Mouse (Mus musculus) kidney, adult 9 months (tissue): Measurements from ENCODE around the gene Kmt2d.
"Not testable (repeated sequence)": the region's sequence is repeated elsewhere in the genome, so short reads cannot be mapped to it uniquely, and the experiment has no call there.

Source experiments
- DNase-seq: peaks from one replicate; pipeline ENCODE4 v3.0.0; 2022

The Kmt2d gene

GRCm38 (mm10) chr15:98871070-98871915 lies at the start of gene Kmt2d:
Kmt2d (minus strand) TSS chr15:98871204.
- no peak for DNase-seq

- DNase-seq: not testable (repeated sequence)
Measured at GRCm38 (mm10) chr15:98918499-98918895, 47.5 kb upstream of the Kmt2d start.

- peak; percentile 100 for DNase-seq
Measured at GRCm38 (mm10) chr15:98917538-98918498, 46.8 kb upstream of the Kmt2d start, which contains the start of gene Lmbr1l. Lmbr1l (minus strand) TSS chr15:98918231.

GRCm38 (mm10) chr15:98917091-98917490 lies 46.1 kb upstream of the Kmt2d start:
- DNase-seq: peak; percentile 46

GRCm38 (mm10) chr15:98916016-98916415 lies 45.0 kb upstream of the Kmt2d start:
- DNase-seq: peak; percentile 61

GRCm38 (mm10) chr15:98914903-98915302 lies 43.9 kb upstream of the Kmt2d start:
- DNase-seq: no peak

GRCm38 (mm10) chr15:98904692-98905091 lies 33.7 kb upstream of the Kmt2d start:
- DNase-seq: peak; percentile 42

- DNase-seq: no peak
Measured at GRCm38 (mm10) chr15:98902600-98902999, 31.6 kb upstream of the Kmt2d start.

GRCm38 (mm10) chr15:98901530-98901929 lies 30.5 kb upstream of the Kmt2d start:
- no peak for DNase-seq

GRCm38 (mm10) chr15:98897928-98898800 lies 27.2 kb upstream of the Kmt2d start, which contains the start of gene Dhh:
Dhh (minus strand) TSS chr15:98898540.
- DNase-seq: no peak

GRCm38 (mm10) chr15:98897495-98897894 lies 26.5 kb upstream of the Kmt2d start:
- no peak for DNase-seq

- DNase-seq: no peak
Measured at GRCm38 (mm10) chr15:98895635-98896589, 24.9 kb upstream of the Kmt2d start.

- no peak for DNase-seq
Measured at GRCm38 (mm10) chr15:98894746-98895634, 24.0 kb upstream of the Kmt2d start.

- DNase-seq: no peak
Measured at GRCm38 (mm10) chr15:98893940-98894745, 23.1 kb upstream of the Kmt2d start, which contains the start of gene Rhebl1. Rhebl1 (minus strand) TSS chr15:98894540.

- no peak for DNase-seq
Measured at GRCm38 (mm10) chr15:98893036-98893435, 22.0 kb upstream of the Kmt2d start.

- DNase-seq: peak; percentile 90
Measured at GRCm38 (mm10) chr15:98891907-98892606, 21.1 kb upstream of the Kmt2d start.

GRCm38 (mm10) chr15:98891198-98891742 lies 20.3 kb upstream of the Kmt2d start:
- DNase-seq: no peak

GRCm38 (mm10) chr15:98887526-98887925 lies 16.5 kb upstream of the Kmt2d start:
- no peak for DNase-seq
